ENCODE assay signal across 8 mouse cellular contexts in genomic region chr5:148379455-148380245, GRCm38 (mm10). TPM values are rescaled to one million over a fixed set of nuclear protein-coding genes. Genes with fewer than 3 reads are reported as not detected.
DNase-seq lines count a peak whose midpoint lies in the region; ATAC-seq and TF ChIP-seq lines count a peak whose summit lies in the region.

No protein-coding gene starts in this region.

- H3K9ac ChIP-seq in kidney, postnatal 0 days (ENCODE audit: low read depth, low read length) = no peak overlapping the region
- H3K9ac ChIP-seq in kidney, embryonic 14.5 days (ENCODE audit: low read depth, low read length) = no peak overlapping the region

- no peaks in the 10 kb centered on the region for H3K36me3 ChIP-seq in kidney, postnatal 0 days (ENCODE audit: insufficient read depth, low read length)
- H3K36me3 ChIP-seq in kidney, embryonic 14.5 days (ENCODE audit: control insufficient read depth, insufficient read depth, low read length) = no peaks in the 10 kb centered on the region

- no peaks in the 10 kb centered on the region for H3K27me3 ChIP-seq in kidney, postnatal 0 days (ENCODE audit: insufficient read depth, low read length)
- no peaks in the 10 kb centered on the region for H3K27me3 ChIP-seq in kidney, embryonic 14.5 days (ENCODE audit: control insufficient read depth, insufficient read depth, low read length)

- H3K4me2 ChIP-seq in kidney, postnatal 0 days (ENCODE audit: low read length) = no peak overlapping the region
- no peak overlapping the region for H3K4me2 ChIP-seq in kidney, embryonic 14.5 days (replicated peaks; ENCODE audit: low read depth, low read length)

- no peak overlapping the region for H3K27ac ChIP-seq in kidney, postnatal 0 days
- H3K27ac ChIP-seq in embryonic fibroblast, embryonic 13.5 days (ENCODE audit: insufficient read depth, low read length) = no peak overlapping the region
- H3K27ac ChIP-seq in kidney, embryonic 14.5 days (ENCODE audit: low read depth, low read length) = no peak overlapping the region

- ATAC-seq in kidney, postnatal 0 days (replicated peaks; ENCODE audit: low FRiP score, low read depth) = no peak
- peak; percentile 92 for ATAC-seq in megakaryocyte, adult 5-6 weeks (ENCODE audit: poor library complexity, severe bottlenecking)
- ATAC-seq in kidney, embryonic 14.5 days (ENCODE audit: low FRiP score, low TSS enrichment) = no peak

- no peak for DNase-seq in kidney, postnatal 0 days (ENCODE audit: low spot score)
- no peak for DNase-seq in kidney, postnatal 14 days
- peak; percentile 57 to 66 for DNase-seq in thymus, postnatal 10 days (ENCODE audit: low spot score in 2 of 2)
- DNase-seq in frontal cortex, postnatal 14 days (ENCODE audit: low spot score in 2 of 2) = no peak
- DNase-seq in testis, postnatal 10 days (ENCODE audit: low spot score) = no peak

- TF ChIP-seq POLR2A in embryonic fibroblast, embryonic 13.5 days (IDR thresholded peaks at IDR 0.05; ENCODE audit: low read depth, low read length) = no peak

- no peaks in the 10 kb centered on the region for H3K9me3 ChIP-seq in kidney, postnatal 0 days (replicated peaks; ENCODE audit: low read length)
- H3K9me3 ChIP-seq in kidney, embryonic 14.5 days (ENCODE audit: control insufficient read depth, low read length) = no peaks in the 10 kb centered on the region

- WGBS in kidney, postnatal 0 days = 86% methylated on average over 17 of the region's 17 CpGs
- WGBS in kidney, embryonic 14.5 days = 90% methylated on average over 17 of the region's 17 CpGs

- no peak overlapping the region for H3K4me3 ChIP-seq in kidney, postnatal 0 days (replicated peaks; ENCODE audit: low read depth, low read length)
- H3K4me3 ChIP-seq in embryonic fibroblast, embryonic 13.5 days (ENCODE audit: insufficient read depth, low read length) = no peak overlapping the region
- no peak overlapping the region for H3K4me3 ChIP-seq in kidney, embryonic 14.5 days (ENCODE audit: low read length)

- peak; percentile 37 for TF ChIP-seq CTCF in kidney, postnatal 0 days (IDR thresholded peaks at IDR 0.05; ENCODE audit: low read depth)
- peak; percentile 41; the same call in 1 of the 2 replicates for TF ChIP-seq CTCF in embryonic fibroblast, embryonic 13.5 days (IDR thresholded peaks at IDR 0.05; ENCODE audit: borderline replicate concordance, insufficient read depth, low read length)

- peaks cover 10% of the 10 kb centered on the region for H3K4me1 ChIP-seq in kidney, postnatal 0 days (replicated peaks; ENCODE audit: insufficient read depth, low read length)
- H3K4me1 ChIP-seq in embryonic fibroblast, embryonic 13.5 days (ENCODE audit: control insufficient read depth, insufficient read depth, low read length) = no peaks in the 10 kb centered on the region
- H3K4me1 ChIP-seq in kidney, embryonic 14.5 days (ENCODE audit: control insufficient read depth, insufficient read depth, low read length) = peaks cover 10% of the 10 kb centered on the region

RNA-seq across cellular contexts. Expression of gene Slc7a1, which starts 20.1 kb away (rescaled TPM):
- polyA plus RNA-seq in kidney, postnatal 0 days (2015; fragmentation: Nextera tagmentation; extraction: Ambion mirVana) = 12.3 and 12.7 TPM in 2 replicates
- polyA plus RNA-seq in embryonic fibroblast, embryonic 13.5 days (2011; ENCODE audit: insufficient read length, low read depth, missing spikeins) = 61.1 and 63.0 TPM in 2 replicates
- total RNA-seq in megakaryocyte, adult 5-6 weeks (2015) = 17.2 and 18.6 TPM in 2 replicates
- total RNA-seq in megakaryocyte, adult 5-6 weeks (2017) = 7.6 and 12.3 TPM in 2 replicates
- polyA plus RNA-seq in kidney, embryonic 14.5 days (2014; fragmentation: Nextera tagmentation; extraction: Ambion mirVana) = 36.2 and 36.8 TPM in 2 replicates

Comparison
In these comparisons a context has a peak if more than half of its experiments do, and no peak if none do; other contexts are left out.
1. DNase-seq: peak in thymus, postnatal 10 days (2 of 2); none in kidney, postnatal 0 days (single experiment), kidney, postnatal 14 days (single experiment), frontal cortex, postnatal 14 days (0 of 2) and testis, postnatal 10 days (single experiment).